Mouse (Mus musculus) T-helper 2 cell (primary cell): ENCODE measurements around the gene Klhdc1.

Experiments used
- in situ Hi-C: fragments of 300-600 bp; cut with MboI, MseI; formaldehyde crosslinking; loops from one replicate; pipeline ENCODE4 v1.15.1; 2025; ENCODE audit warnings: high pct_unique_total_duplicates

Klhdc1 gene

DNA sequence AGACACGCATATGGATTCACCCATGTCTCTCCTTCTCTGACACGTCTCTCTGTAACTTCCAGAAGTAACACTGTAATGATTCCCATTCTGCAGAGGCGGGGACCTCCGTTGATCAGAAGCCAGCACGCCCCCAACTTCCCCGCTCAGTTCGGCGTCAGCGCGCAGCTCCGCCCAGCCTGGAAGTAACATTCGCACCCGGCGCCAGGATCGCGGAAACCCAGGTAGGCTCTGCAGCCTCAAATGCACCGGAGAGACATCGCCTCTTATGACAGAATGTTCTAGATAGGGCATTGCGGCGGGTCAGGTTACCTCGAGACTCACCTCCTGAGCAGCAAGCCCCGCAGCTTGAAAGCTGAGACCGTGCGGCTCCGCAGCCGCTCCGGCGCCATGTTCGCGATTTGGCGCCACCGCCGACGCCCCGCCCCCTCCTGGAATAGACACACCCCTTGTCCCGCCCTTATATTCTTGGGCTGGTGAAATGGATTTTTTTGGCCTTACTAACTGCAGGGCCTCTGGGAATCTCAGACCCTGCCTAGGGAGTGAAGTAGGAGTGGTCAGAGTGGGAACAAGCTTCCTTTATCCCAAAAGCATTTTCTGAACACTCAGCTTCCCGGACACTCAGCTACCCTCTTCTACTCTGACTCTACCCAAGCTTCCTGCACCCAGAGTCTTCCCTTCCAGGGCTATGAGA, 13.1 kb upstream of the Klhdc1 start, which contains the start of gene Pole2:
Pole2 (minus strand) TSS at position 420 of the 691 bp plus-strand sequence.
- in situ Hi-C loops: loop anchor here (25.0 kb wide), 1 partner anchor 909 kb away; no protein-coding TSS in a partner anchor

DNA sequence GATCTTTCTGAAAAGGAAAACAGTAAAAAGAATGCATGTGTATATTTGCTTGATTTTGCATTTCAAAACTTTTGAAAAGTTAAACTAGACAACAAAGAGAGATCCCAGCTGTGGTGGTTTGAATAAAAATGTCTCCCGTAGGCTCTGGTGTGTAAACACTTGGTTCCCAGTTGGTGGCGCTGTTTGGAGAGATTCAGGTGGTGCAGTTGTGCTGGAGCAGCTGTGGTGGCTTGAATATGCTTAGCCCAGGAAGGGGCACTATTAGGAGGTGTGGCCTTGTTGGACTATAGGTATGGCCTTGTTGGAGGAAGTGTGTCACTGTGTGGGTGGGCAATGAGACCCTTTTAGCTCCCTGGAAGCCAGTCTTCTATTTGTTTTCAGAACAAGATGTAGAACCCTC, 11.7 kb upstream of the Klhdc1 start:
- in situ Hi-C loops: loop anchor here (25.0 kb wide), 1 partner anchor 908 kb away; no protein-coding TSS in a partner anchor

DNA sequence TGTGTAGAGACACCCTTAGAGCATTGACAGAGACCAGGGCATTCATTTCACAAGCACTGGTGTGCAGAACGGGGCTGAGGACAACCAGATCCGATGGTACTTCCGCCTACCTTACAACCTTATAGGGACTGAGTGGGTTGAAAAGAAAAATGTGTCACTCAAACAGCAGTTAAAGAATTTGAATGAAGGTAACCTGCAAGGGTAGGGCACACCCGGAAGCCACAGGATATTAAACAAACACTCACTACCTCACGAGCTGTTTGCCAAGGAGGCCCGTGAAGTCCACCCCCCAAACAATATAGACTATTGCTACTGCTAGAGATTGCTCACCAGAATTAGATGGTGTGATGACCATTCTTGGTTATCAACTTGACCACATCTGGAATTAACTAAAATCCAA, 5.2 kb upstream of the Klhdc1 start:
- in situ Hi-C loops: loop anchor here (25.0 kb wide), 1 partner anchor 902 kb away; no protein-coding TSS in a partner anchor

DNA sequence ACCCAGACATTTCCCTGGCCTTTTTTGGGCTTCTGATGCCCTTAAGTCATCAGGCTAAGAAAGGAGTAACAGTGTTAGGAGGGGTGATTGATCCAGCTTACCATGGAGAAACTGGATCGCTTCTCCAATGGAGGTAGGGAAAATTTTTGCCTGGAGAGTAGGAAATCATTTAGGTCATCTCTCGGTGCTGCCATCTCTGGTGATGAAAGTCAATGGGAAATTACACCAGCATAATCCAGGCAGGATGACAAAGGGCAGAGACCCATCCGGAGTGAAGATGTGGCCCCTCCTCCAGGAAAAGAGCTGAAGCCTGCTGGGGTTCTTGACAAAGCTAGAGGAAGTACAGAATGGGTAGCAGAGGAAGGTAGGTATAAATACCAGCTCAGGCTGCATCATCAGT, 2.7 kb upstream of the Klhdc1 start:
- in situ Hi-C loops: loop anchor here (25.0 kb wide), 1 partner anchor 899 kb away; no protein-coding TSS in a partner anchor

DNA sequence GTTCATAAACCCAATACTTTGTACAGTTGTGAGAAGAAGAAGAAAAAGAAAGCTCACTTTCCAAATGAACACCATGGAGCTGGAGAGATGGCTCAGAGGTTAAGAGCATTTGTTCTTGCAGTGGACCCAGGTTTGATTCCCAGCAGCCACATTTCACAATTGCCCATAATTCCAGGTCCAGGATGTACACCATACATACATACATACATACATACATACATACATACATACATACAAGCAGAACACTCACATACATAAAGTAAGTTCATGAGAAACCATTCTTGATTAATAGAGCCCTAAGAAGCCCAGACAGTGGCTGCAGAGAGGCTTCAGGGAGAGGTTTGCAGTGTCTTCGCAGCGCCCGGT, 412 bp downstream of the Klhdc1 start:
- in situ Hi-C loops: loop anchor here (25.0 kb wide), 1 partner anchor 896 kb away; no protein-coding TSS in a partner anchor

DNA sequence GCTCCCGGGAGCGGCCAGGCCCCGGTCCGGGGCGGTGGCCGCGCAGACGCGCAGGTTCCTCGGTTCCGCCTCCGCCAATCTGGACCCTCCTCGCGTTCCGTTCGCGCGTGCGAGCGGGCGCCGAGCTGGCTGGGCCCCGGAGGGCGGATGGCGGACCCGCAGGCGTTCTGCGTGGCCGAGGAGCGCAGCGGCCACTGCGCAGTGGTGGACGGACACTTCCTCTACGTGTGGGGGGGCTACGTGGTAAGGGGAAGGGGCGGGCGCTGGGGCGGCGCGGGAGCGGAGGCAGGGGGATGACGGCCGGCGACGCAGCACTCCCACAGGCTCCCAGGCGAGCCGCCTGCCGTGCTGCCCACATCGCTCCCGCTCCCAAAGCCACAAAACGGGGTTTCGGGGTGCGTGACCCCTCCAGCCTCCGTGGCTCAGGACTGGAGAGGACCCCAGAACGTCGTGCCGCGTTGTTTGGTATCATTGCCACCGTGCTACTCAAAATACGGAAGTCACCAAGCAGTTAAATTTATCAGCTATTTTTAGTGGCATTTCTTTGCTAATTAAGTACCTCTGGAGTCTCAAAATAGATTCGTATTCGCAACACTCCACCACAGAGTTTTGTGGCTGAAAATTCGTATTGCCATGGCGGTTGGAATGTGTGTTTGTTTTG, 925 bp downstream of the Klhdc1 start:
- in situ Hi-C loops: loop anchor here (25.0 kb wide), 1 partner anchor 895 kb away; no protein-coding TSS in a partner anchor

DNA sequence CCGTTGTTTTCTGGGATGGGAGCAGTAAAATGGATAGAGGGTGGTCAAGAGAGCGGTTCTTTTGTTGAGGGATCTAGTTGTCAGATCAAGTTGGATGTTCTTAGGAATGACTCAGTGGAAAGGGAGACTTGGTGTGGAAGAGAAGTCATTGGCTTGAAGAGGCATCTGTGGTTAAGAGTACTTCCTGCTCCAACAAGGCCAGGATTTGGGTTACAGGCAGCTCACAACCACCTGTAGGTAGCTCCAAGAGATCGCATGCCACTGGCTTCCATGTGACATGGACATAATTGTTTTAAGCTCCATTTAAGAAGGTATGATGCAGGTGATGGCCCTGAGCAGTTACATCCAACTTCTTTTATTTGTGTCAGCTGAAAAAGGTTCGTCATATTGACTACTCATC, 8.8 kb downstream of the Klhdc1 start:
- in situ Hi-C loops: loop anchor here (25.0 kb wide), 1 partner anchor 888 kb away; no protein-coding TSS in a partner anchor

DNA sequence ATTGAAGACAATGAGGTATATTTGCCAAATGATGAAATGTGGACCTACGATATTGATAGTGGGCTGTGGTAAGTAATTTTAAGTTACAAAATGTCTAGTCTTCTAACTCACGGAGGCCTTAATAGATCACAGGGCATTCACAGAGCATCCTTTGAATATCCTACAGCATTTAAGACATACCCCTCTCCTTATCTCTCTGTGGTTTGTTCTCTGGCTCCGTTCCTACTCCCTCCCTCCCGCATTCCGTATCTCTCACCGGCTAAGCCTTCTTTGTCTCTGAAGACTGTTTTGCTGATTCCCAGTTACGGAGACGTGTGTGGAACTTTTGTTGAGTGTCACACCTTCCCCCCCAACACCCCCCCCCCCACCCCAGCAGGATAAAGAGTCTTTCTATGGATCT, 9.8 kb downstream of the Klhdc1 start:
- in situ Hi-C loops: no loop called here

DNA sequence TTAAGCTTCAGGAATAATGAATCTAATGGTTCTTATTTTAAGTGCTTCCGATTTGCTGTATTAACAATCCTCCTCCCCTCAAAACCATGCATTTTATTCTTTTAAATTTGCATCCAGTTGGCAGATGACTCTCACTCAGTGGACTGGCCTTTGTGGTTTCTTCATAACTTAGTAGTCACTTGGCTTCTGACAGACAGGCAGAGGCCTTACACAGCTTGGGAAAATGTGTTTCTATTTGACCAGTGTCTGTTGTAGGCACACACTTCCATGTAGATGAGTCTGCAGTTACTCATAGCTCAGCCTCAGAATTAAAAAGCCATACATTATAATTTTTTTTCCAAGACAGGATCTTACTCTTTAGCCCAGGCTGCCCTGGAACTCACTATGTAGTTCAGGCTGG, 12.8 kb downstream of the Klhdc1 start:
- in situ Hi-C loops: no loop called here

DNA sequence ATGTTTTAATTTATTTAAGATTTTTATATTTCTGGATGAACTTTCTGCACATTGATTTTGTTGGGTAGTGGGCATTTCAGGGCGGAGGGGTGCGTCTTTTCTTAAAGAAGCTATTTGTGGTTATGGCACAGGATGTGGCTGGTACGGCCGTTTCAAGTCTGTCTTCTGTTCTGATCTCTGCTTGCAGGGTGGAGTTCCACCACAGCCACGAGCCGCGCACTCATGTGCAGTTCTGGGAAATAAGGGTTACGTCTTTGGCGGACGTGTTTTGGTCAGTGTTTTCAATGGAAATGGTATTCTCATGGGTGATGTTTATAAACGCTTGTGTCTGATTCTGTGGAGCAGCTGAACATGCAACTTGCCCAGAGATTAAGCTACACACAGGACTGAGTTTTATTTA, 16.9 kb downstream of the Klhdc1 start:
- in situ Hi-C loops: no loop called here

DNA sequence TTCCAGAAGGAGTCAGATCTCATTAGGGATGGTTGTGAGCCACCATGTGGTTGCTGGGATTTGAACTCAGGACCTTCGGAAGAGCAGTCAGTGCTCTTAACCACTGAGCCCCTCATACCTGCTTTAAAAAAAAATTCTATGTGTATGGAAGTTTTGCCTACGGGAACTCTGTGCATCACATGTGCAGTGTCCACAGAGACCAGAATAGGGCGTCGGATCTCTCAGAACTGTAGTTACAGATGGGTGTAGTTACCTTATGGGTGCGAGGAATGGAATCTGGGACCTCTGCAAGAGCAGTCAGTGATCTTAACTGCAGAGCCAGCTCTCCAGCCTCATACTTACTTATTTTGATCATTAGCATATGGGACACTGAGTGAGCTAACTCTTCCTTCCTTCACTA, 21.3 kb downstream of the Klhdc1 start:
- in situ Hi-C loops: no loop called here

DNA sequence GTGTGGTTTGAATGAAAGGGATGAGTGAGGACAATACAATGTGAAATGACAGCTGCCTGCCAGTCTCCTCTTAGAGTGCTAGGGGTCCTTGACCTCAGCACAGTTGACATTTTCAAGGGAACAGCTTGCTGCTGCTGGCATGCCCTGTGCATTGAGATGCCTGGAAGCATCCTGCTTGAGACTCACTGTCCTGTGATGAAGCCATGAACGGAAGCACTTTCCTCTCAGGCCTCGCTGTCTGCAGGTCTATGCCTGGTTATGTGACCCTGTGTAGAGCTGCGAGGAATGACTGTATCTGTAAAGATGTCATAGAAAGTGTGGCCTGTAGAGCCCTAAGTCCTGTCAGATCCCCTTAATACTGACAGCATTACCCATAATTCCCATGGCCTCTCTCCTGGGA, 24.1 kb downstream of the Klhdc1 start:
- in situ Hi-C loops: no loop called here

DNA sequence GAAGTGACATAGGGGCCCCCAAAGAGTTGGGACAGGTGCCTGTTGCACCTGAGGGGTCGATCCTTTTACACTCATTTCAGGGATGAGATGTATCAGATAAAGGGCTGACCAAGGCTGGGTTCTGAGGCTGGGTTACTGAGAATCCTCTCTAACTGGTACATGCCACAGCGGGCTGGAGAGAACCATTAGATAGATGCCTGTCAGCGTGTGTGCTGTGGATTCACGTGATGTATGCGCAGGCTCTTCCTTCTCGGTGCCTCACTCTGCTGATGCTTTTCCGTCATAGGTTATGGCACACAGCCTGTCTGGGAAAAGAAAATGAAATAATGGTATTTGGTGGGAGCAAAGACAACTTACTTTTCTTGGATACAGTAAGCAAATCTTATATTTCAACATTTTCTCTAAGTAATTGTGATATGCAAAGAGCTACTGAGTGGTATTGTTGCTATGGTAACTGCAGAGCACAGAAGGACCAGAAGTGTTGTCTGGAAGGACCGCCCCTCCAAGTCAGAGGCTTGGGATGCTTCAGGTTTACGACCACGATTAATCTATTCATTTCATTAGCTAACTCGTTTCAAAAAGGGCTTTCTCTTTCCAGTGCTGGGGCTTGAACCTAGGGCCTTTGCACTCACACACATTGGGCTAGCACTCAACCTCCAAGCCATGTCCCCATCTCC, 27.1 kb downstream of the Klhdc1 start:
- in situ Hi-C loops: no loop called here

DNA sequence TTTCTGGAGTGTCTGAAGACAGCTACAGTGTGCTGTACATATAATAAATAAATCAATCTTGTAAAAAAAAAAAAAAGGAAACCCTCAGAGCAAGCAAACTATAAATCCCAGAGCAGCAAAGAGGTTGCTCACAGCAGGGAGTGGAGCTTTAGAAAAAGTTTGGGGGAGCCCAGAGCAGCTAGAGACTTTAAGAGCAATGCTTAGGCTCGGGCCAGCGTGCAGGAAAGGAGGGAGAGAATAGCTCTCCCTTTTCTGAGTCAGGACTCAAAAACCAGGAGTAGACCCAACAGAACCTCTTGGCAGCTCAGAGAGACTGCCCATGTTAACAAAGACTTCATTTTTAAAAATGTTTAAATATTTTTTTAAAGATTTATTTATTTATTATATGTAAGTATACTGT, 28.0 kb downstream of the Klhdc1 start:
- in situ Hi-C loops: no loop called here

DNA sequence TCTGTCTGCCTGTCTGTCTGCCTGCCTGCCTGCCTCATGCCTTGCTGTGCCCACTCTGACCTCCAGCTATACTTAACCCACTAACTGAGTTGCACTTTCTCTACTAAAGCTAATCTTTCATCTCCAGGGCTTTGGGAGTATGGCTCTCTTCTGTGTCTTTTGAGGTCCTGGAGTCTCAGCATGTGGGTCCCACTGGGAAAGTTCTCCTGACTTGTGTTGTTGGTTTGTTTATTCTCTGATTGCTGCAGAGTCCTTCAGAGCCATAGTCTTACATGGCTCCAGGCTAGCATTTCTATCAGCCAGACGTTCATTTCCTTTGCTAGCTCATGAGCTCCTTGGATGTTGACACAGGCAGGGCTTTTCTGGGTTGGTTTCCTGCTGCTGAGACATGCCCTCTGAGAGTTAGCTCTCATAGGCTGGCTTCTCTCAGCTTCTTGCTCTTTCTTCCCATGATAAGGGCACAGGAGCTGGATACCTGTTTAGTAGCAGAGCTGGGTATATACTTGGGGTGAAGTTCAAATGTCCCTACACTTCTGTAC, 39.0 kb downstream of the Klhdc1 start:
- in situ Hi-C loops: no loop called here

DNA sequence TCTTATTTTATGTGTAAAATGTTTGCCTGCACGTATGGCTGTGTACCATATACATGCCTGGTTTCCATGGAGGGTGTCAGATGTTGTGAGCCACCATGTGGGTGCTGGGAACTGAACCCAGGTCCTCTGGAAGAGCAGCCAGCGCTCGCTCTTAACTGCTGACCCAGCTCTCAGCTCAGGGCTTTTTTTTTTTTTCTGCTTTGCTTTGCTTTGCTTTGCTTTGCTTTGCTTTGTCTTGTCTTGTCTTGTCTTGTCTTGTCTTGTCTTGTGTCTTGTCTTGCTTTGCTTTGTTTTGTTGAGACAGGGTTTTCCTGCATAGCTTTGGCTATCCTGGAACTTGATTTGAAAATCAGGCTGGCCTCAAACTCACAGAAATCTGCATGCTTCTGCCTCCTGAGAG, 39.9 kb downstream of the Klhdc1 start:
- in situ Hi-C loops: no loop called here

DNA sequence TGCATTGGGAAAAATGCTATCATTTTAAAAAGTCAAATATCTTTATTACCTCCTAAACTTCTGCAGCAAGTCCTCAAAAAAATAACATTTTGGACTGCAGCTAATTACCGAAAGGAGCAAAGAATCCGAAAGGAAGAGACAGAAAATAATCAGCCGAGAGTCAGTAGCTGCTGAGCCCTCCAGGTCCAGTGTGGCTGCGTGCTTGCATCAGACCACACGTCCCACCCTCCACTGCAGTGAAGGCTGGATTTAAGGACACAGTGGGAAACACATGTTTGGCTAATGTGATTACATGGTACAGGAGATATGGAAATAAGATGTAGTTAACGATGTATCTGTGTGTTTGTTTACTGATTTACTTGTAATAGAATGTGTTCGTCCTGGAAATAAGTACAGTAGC, 42.2 kb downstream of the Klhdc1 start:
- in situ Hi-C loops: no loop called here

DNA sequence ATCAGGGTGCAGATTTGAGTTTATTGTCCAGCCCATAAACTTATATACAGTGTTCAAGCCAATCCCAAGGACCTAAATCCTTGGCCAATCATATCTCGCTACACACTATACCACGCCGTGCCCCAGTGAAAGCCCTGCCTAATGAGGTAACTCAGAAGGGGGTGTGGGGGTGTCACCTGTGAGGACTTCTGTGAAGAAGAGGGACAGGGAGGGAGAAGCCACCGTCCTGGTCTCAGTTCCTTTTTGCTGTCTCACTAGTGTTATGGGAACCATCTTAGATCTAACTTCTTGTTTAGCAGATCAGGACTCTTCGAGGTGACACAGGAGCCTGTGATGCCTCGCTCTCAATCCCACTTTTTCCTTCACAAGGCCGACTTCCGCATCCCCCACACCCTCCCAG, 46.6 kb downstream of the Klhdc1 start:
- in situ Hi-C loops: no loop called here

DNA sequence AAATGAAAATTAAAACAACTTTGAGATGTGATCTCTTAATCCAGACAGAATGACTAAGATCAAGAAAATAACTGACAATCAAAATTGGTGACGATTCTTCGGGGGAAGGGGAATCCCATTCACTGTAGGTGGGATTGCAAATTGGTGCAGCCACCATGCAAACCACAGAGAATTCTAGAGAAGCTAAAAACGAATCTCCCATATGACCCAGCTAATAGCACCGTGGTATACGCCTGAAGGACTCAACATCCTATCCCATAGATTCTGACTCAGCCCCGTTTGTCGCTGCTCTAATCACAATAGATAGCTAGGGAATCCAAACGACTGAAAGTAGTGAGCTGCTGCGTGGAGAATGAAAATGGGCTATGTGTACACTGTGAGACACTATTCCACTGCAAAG, 47.7 kb downstream of the Klhdc1 start:
- in situ Hi-C loops: no loop called here

DNA sequence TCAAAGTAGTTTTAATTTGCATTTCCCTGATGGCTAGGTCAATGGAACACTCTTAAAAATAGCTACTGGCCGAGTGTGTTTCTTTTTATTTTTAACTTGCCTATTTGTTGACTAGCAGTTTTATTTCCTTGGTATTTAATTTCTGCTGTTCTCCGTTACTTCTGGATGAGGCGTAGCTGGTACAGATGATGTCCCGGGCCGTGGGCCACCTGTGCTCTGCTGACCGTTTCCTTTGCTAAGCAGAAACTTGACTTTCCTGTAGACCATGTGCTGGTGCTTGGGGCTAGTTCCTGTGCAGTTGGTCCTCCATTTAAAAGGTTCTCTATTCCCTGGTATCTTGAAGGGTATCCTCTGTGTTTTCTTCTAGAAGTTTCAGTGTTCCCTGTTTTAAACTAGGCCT, 51.4 kb downstream of the Klhdc1 start:
- in situ Hi-C loops: no loop called here

DNA sequence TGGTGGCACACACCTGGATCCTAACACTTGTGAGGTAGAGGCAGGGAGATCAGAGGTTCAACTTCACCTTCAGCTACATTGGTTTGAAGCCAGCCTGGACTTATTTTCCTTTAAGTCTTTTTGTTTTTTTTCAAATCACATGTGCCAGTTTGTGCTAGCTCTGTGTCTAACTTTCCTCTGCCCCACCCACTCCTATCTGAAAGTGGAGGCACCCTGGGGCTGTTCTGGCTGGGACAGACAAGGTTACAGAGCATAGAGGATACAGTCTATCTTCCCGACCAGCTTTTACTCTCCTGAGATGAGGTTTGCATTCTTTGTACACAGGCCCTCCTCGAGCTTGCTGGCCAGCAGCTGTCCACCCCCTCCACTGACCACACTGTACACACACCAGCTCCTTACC, 52.8 kb downstream of the Klhdc1 start:
- in situ Hi-C loops: no loop called here

DNA sequence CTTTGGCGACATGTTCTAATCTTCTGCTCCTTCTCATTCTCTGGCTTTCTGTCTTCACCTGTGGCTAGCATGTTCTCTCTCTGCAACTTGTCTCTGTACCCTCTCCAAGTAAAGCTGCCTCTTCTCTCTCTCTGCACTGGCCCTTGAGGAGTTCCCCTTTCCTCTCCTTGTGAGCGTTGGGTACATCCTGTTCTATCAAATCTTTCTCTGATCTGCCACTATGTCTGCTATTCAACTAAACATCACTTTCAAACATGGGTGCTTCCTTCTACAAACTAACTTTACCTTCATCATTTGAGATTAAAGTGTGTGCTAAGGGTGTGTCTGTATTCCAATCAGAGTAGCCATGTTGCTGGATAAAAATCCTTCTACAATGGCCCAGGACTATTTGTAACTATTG, 54.0 kb downstream of the Klhdc1 start:
- in situ Hi-C loops: loop anchor here (5.0 kb wide), 2 partner anchors 62 to 88 kb away; partner anchors contain the start of gene Nemf
